ENCODE assay signal across 9 mouse cellular contexts in genomic region chr1:37873157-37873556, GRCm38 (mm10). TPM values are rescaled to one million over a fixed set of nuclear protein-coding genes. Genes with fewer than 3 reads are reported as not detected.
DNase-seq lines count a peak whose midpoint lies in the region; ATAC-seq lines count a peak whose summit lies in the region.
"Had no signal": no experiment of that assay in that cellular context is flagged by ENCODE, and none has a peak within 500 bp of the region (broad histone marks: within the 10 kb centered on the region; RNA-seq: fewer than 3 reads in every experiment).

No protein-coding gene starts in this region.

- intact Hi-C loops in heart, postnatal 14 days (cut with DNase I): no loop called here
- intact Hi-C loops in left cerebral cortex, postnatal 4 days (cut with DNase I): no loop called here

- no peak overlapping the region for H3K27ac ChIP-seq in heart, embryonic 10.5 days
- no peak overlapping the region for H3K27ac ChIP-seq in forebrain, embryonic 11.5 days (ENCODE audit: low read depth, low read length)
- H3K27ac ChIP-seq in limb, embryonic 13.5 days: no peak overlapping the region

- peak overlapping the region; percentile 69 for H3K4me3 ChIP-seq in heart, embryonic 10.5 days
- H3K4me3 ChIP-seq in forebrain, embryonic 11.5 days (ENCODE audit: low read depth, low read length): no peak overlapping the region; the same call in 1 of the 2 replicates
- H3K4me3 ChIP-seq in limb, embryonic 13.5 days: peak overlapping the region; percentile 58; the same call in 1 of the 2 replicates

- 88% methylated on average over 4 of the region's 4 CpGs for WGBS in heart, embryonic 10.5 days
- 93% methylated on average over 4 of the region's 4 CpGs for WGBS in forebrain, embryonic 11.5 days
- WGBS in limb, embryonic 13.5 days: 90% methylated on average over 4 of the region's 4 CpGs

- H3K4me1 ChIP-seq in heart, embryonic 10.5 days: peaks cover 3% of the 10 kb centered on the region; the same call in 1 of the 2 replicates
- H3K4me1 ChIP-seq in forebrain, embryonic 11.5 days (replicated peaks; ENCODE audit: control insufficient read depth, insufficient read depth, low read length): no peaks in the 10 kb centered on the region
- peaks cover 8% of the 10 kb centered on the region for H3K4me1 ChIP-seq in limb, embryonic 13.5 days

- no peak for DNase-seq in heart, embryonic 10.5 days (ENCODE audit: low spot score)
- DNase-seq in heart, postnatal 14 days: no peak
- DNase-seq in 3T3-L1 (ENCODE audit: low read depth, low spot score): peak; percentile 39
- no peak for DNase-seq in forebrain, embryonic 11.5 days (ENCODE audit: low spot score)
- no peak for DNase-seq in cerebellum, adult 18-20 months
- no peak for DNase-seq in left cerebral cortex, postnatal 4 days
- no peak for DNase-seq in layer of hippocampus, adult 8-10 months (ENCODE audit: low spot score in 2 of 2)

- H3K36me3 ChIP-seq in heart, embryonic 10.5 days: peaks cover 37% of the 10 kb centered on the region
- peaks cover 8% of the 10 kb centered on the region; the same call in 1 of the 2 replicates for H3K36me3 ChIP-seq in forebrain, embryonic 11.5 days (ENCODE audit: control insufficient read depth, insufficient read depth, low read length)
- H3K36me3 ChIP-seq in limb, embryonic 13.5 days: peaks cover 35% of the 10 kb centered on the region

- H3K4me2 ChIP-seq in forebrain, embryonic 11.5 days (ENCODE audit: low read depth, low read length, severe bottlenecking): peak overlapping the region; percentile 61; the same call in 1 of the 2 replicates
- H3K4me2 ChIP-seq in limb, embryonic 13.5 days (replicated peaks): peak overlapping the region; percentile 65

- no peak overlapping the region for H3K9ac ChIP-seq in forebrain, embryonic 11.5 days (ENCODE audit: low read length)
- no peak overlapping the region for H3K9ac ChIP-seq in limb, embryonic 13.5 days

- H3K9me3 ChIP-seq in heart, embryonic 10.5 days: peaks cover 5% of the 10 kb centered on the region; the same call in 1 of the 2 replicates
- H3K9me3 ChIP-seq in forebrain, embryonic 11.5 days (ENCODE audit: control insufficient read depth, low read length): peaks cover 7% of the 10 kb centered on the region; the same call in 1 of the 2 replicates
- peaks cover 10% of the 10 kb centered on the region for H3K9me3 ChIP-seq in limb, embryonic 13.5 days

- no peak for ATAC-seq in forebrain, embryonic 11.5 days (replicated peaks; ENCODE audit: low FRiP score)
- ATAC-seq in limb, embryonic 13.5 days (ENCODE audit: low FRiP score, low read depth): no peak

- 0 out of 2 replicates have a peak, but pooled peaks cover 6% of the 10 kb centered on the region for H3K27me3 ChIP-seq in heart, embryonic 10.5 days (ENCODE audit: insufficient read depth, poor library complexity, severe bottlenecking)
- H3K27me3 ChIP-seq in forebrain, embryonic 11.5 days (ENCODE audit: control insufficient read depth, insufficient read depth, low read length): no peaks in the 10 kb centered on the region; the same call in 1 of the 2 replicates
- H3K27me3 ChIP-seq in limb, embryonic 13.5 days: peaks cover 7% of the 10 kb centered on the region; the same call in 1 of the 2 replicates

RNA-seq across cellular contexts. Expression of gene Lipt1, which starts 1.6 kb away (rescaled TPM):
- polyA plus RNA-seq in heart, embryonic 10.5 days (2016; fragmentation: Nextera tagmentation; extraction: Ambion mirVana): 8.2 and 8.7 TPM in 2 replicates
- total RNA-seq in heart, postnatal 14 days (2021): 10 to 100 TPM in 1 of 2 experiments, 1 to 10 TPM in 1; 8.9 to 11.4 TPM
- 8.6 and 9.1 TPM in 2 replicates for polyA plus RNA-seq in forebrain, embryonic 11.5 days (2014; fragmentation: Nextera tagmentation; extraction: Ambion mirVana)
- polyA plus RNA-seq in limb, embryonic 13.5 days (2015; fragmentation: Nextera tagmentation; extraction: Ambion mirVana): 8.5 and 9.2 TPM in 2 replicates
- total RNA-seq in left cerebral cortex, postnatal 4 days (2021): 1 to 10 TPM; 7.8 to 9.3 TPM
- total RNA-seq in layer of hippocampus, adult 8-10 months (2022): 1 to 10 TPM; 7.1 to 9.2 (median 8.6) TPM

RNA-seq across cellular contexts. Expression of gene Tsga10, which starts 6.9 kb away (rescaled TPM):
- 4.1 and 4.6 TPM in 2 replicates for polyA plus RNA-seq in heart, embryonic 10.5 days (2016; fragmentation: Nextera tagmentation; extraction: Ambion mirVana)
- total RNA-seq in heart, postnatal 14 days (2021): 1 to 10 TPM; 3.5 to 3.8 TPM
- 14.0 and 14.2 TPM in 2 replicates for polyA plus RNA-seq in forebrain, embryonic 11.5 days (2014; fragmentation: Nextera tagmentation; extraction: Ambion mirVana)
- polyA plus RNA-seq in limb, embryonic 13.5 days (2015; fragmentation: Nextera tagmentation; extraction: Ambion mirVana): 5.8 and 7.5 TPM in 2 replicates
- total RNA-seq in left cerebral cortex, postnatal 4 days (2021): 10 to 100 TPM; 18.8 to 20.4 TPM
- 10 to 100 TPM; 20.1 to 29.9 (median 23.7) TPM for total RNA-seq in layer of hippocampus, adult 8-10 months (2022)

RNA-seq across cellular contexts. Expression of gene Mitd1, which starts 17.1 kb away (rescaled TPM):
- polyA plus RNA-seq in heart, embryonic 10.5 days (2016; fragmentation: Nextera tagmentation; extraction: Ambion mirVana): 11.8 and 19.7 TPM in 2 replicates
- total RNA-seq in heart, postnatal 14 days (2021): 1 to 10 TPM; 5.0 to 5.6 TPM
- 24.7 and 28.7 TPM in 2 replicates for polyA plus RNA-seq in forebrain, embryonic 11.5 days (2014; fragmentation: Nextera tagmentation; extraction: Ambion mirVana)
- polyA plus RNA-seq in limb, embryonic 13.5 days (2015; fragmentation: Nextera tagmentation; extraction: Ambion mirVana): 25.6 and 27.2 TPM in 2 replicates
- 10 to 100 TPM in 1 of 2 experiments, 1 to 10 TPM in 1; 9.6 to 10.4 TPM for total RNA-seq in left cerebral cortex, postnatal 4 days (2021)
- total RNA-seq in layer of hippocampus, adult 8-10 months (2022): 10 to 100 TPM in 3 of 4 experiments, 1 to 10 TPM in 1; 8.6 to 14.7 (median 12.9) TPM

RNA-seq across cellular contexts. Expression of gene Mrpl30, which starts 17.1 kb away (rescaled TPM):
- polyA plus RNA-seq in heart, embryonic 10.5 days (2016; fragmentation: Nextera tagmentation; extraction: Ambion mirVana): 245 and 262 TPM in 2 replicates
- total RNA-seq in heart, postnatal 14 days (2021): 100 to 1,000 TPM; 311 to 329 TPM
- polyA plus RNA-seq in forebrain, embryonic 11.5 days (2014; fragmentation: Nextera tagmentation; extraction: Ambion mirVana): 210 and 234 TPM in 2 replicates
- 245 and 275 TPM in 2 replicates for polyA plus RNA-seq in limb, embryonic 13.5 days (2015; fragmentation: Nextera tagmentation; extraction: Ambion mirVana)
- 100 to 1,000 TPM; 157 to 190 TPM for total RNA-seq in left cerebral cortex, postnatal 4 days (2021)
- 100 to 1,000 TPM; 131 to 158 (median 140) TPM for total RNA-seq in layer of hippocampus, adult 8-10 months (2022)

RNA-seq across cellular contexts. Expression of gene Lyg2, which starts 43.1 kb away (rescaled TPM):
- polyA plus RNA-seq in heart, embryonic 10.5 days (2016; fragmentation: Nextera tagmentation; extraction: Ambion mirVana): not detected in 2 replicates
- not detected for total RNA-seq in heart, postnatal 14 days (2021)
- polyA plus RNA-seq in forebrain, embryonic 11.5 days (2014; fragmentation: Nextera tagmentation; extraction: Ambion mirVana): not detected in 2 replicates
- polyA plus RNA-seq in limb, embryonic 13.5 days (2015; fragmentation: Nextera tagmentation; extraction: Ambion mirVana): not detected in 2 replicates
- total RNA-seq in left cerebral cortex, postnatal 4 days (2021): not detected
- under 1 TPM in 1 of 4 experiments, not detected in 3; 0.12 TPM for total RNA-seq in layer of hippocampus, adult 8-10 months (2022)
- polyA plus RNA-seq: testis, adult 2 months had no signal

Comparison
In these comparisons a context has a peak if more than half of its experiments do, and no peak if none do; other contexts are left out.
1. RNA of gene Tsga10, which starts 6.9 kb away (total RNA-seq): 20.1 to 29.9 TPM in layer of hippocampus, adult 8-10 months and 18.8 to 20.4 TPM in left cerebral cortex, postnatal 4 days; 3.5 to 3.8 TPM in heart, postnatal 14 days; every median in the first group is over 4 times any median in the second.